Mouse (Mus musculus): ENCODE measurements around the gene Wnk2.

Gene Wnk2

GRCm38 (mm10) chr13:49143323-49143722 lies 4.5 kb downstream of the Wnk2 start:
- DNase-seq (ENCODE audit: low read depth, low spot score), result no peak

GRCm38 (mm10) chr13:49142396-49142795 lies 5.4 kb downstream of the Wnk2 start:
- no peak for DNase-seq (ENCODE audit: low read depth, low spot score)

DNA sequence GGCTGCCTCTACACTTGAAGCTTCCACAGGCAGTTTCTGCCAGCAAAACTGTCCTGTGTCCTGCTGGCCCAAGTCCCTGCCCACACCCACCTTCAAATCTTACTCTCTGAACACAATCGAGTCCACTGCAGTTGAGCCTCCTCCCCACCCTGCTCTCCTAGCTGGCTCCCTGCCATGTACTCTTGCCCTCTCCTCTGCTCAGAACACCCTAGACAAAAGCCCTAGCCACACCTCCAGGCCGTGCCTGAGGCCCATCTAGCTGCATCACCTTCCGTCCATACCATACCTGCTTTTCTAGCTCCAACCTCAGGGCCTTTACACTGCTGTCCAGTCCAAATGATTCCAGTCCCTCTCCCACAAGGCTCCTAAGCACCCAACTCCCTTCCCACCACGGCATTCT lies 7.2 kb downstream of the Wnk2 start:
- no peak for DNase-seq (ENCODE audit: low read depth, low spot score)

- DNase-seq (ENCODE audit: low read depth, low spot score), result no peak
Observed at GRCm38 (mm10) chr13:49134491-49134890, 13.3 kb downstream of the Wnk2 start.

- DNase-seq (ENCODE audit: low read depth, low spot score), result no peak
Observed at GRCm38 (mm10) chr13:49133125-49133524, 14.7 kb downstream of the Wnk2 start.

- no peak for DNase-seq (ENCODE audit: low read depth, low spot score)
Observed at GRCm38 (mm10) chr13:49131946-49132687, 15.7 kb downstream of the Wnk2 start.

DNA sequence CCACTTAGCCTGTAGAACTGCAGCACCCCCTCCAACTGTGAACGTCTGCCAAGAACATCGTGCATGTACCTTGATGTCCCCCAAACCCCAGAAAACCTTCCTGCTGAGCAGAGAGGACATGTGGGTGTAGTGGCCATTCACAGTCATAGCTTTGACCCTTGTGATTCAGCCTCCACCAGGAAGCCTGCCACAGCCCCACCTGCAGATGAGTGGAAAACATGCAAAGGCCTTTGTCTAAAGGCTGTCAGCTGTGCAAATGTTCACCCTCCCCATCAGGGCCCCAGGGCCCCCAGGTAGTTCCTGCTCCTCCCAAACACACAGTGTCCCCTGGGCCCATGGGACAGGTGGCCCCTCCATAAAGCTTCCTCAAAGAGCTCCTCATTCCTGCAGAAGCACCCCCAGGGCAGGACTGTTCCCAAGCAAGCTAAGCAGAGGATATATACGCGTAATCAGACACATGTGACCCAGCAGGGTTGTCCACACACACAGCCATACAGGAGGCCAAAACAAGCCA lies 16.4 kb downstream of the Wnk2 start:
- DNase-seq (ENCODE audit: low read depth, low spot score), result no peak

GRCm38 (mm10) chr13:49129845-49130244 lies 18.0 kb downstream of the Wnk2 start:
- no peak for DNase-seq (ENCODE audit: low read depth, low spot score)

DNA sequence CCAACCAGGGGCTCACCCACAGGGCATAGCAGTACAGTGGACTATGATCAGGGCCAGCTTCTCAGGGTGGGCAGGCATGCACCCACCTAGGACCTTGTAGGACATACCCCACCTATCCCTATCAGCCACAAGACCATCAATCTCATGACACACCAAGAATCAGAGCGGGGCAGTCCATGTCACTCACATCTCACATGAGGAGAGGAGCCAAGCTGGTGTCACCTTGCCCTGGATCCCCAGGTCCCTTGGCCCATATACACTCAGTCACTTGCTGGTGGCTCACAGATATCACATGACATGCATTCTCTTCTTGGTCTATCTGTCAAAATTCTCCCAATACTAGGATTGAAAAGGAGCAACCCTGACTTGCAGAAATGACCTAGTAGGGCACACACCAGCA lies 18.7 kb downstream of the Wnk2 start:
- DNase-seq (ENCODE audit: low read depth, low spot score), result no peak

GRCm38 (mm10) chr13:49127844-49128631 lies 19.8 kb downstream of the Wnk2 start:
- DNase-seq (ENCODE audit: low read depth, low spot score), result no peak

DNA sequence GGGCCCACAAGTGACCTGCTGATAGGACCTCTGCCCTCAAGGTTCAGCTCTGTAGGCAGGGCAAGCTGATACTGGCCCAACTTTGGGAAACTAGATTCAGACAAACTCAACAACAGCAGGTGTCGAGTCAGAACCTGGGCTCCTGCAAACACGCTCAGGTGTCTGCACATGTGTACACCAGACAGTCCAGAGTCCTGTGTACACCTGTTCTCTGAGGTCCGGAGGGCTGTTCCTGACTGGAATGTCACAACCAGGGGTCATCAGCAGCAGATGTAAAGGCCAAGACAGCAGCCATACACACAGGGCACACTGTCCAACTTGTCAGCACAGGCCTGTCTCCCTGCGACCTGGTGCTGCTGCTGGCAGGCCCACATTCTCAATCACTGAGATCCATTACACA lies 25.7 kb downstream of the Wnk2 start:
- DNase-seq (ENCODE audit: low read depth, low spot score), result no peak

DNA sequence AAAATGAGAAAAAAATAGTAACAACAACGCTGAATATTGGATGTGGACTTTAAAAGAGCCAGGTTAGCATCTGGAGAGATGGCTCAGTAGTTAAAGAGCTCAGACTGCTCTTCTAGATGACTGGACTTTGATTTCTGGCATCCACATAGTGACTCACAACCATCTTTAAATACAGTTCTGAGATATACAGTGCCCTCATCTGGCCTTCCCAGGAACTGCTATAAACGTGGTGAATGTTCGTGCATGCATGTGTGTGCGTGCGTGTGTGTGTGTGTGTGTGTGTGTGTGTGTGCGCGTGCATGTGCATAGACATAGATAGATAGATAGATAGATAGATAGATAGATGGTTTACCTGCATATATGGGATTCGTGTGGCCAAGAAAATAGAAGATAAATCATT lies 30.3 kb downstream of the Wnk2 start:
- DNase-seq (ENCODE audit: low read depth, low spot score), result no peak

- no peak for DNase-seq (ENCODE audit: low read depth, low spot score)
Observed at GRCm38 (mm10) chr13:49114921-49115320, 32.9 kb downstream of the Wnk2 start.

- DNase-seq (ENCODE audit: low read depth, low spot score), result no peak
Observed at GRCm38 (mm10) chr13:49114116-49114515, 33.7 kb downstream of the Wnk2 start.

DNA sequence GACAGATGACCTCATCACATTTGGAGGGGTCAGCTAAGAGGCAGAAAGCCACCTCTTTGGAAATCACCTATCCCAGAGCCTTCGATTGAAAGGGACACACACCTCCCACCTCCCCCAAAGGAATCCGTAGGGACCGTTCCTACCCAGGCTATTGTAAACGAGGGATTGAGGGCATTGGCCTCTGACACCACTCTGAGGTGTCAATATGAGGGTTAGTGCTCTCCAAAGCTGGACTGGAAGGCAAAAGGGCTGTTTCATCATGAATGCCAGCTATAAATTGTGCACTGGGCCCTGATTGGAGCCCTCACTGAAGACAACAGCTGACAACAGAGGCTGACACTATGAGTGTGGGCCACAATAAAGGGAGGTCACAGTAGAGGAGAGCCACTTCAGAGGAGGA lies 34.5 kb downstream of the Wnk2 start:
- no peak for DNase-seq (ENCODE audit: low read depth, low spot score)

DNA sequence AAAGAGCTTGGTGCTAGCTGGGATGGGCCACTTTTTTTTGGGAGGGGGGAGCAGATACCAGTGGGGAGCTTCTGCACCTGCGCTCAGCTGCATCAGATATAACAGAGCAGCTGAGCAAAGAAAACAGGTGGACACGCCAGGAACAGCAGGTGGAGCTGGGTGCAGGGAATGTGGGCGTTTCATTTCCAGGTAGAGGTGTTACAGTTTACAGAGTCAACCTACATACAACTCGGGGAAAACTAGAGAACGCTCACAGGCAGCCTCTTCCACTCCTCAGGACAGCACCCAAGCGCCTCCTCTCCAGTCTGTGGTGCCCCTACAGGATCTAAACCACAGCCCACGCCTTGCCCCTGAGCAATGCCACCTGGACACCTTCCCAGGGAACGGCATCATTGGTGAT lies 35.2 kb downstream of the Wnk2 start:
- DNase-seq (ENCODE audit: low read depth, low spot score), result no peak

DNA sequence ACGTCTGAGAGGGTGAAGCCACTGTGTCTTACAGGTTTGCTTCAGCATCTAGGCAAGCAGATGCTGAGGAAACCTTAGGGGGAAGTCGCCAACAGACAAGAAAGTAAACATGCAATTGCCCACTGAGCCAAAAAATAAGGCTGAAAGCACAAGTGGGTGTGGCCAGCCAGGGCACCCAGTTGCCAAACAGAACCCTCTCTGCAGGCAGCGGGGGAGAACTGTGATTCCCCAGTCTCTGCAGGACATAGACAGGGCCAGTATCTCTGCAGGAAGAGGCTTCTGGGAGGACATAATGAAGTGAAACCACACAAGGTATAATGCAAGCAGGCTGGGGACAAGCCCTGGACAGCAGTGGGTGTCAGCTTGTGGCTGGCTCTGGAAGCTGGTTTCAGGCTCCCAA lies 38.1 kb downstream of the Wnk2 start:
- no peak for DNase-seq (ENCODE audit: low read depth, low spot score)

DNA sequence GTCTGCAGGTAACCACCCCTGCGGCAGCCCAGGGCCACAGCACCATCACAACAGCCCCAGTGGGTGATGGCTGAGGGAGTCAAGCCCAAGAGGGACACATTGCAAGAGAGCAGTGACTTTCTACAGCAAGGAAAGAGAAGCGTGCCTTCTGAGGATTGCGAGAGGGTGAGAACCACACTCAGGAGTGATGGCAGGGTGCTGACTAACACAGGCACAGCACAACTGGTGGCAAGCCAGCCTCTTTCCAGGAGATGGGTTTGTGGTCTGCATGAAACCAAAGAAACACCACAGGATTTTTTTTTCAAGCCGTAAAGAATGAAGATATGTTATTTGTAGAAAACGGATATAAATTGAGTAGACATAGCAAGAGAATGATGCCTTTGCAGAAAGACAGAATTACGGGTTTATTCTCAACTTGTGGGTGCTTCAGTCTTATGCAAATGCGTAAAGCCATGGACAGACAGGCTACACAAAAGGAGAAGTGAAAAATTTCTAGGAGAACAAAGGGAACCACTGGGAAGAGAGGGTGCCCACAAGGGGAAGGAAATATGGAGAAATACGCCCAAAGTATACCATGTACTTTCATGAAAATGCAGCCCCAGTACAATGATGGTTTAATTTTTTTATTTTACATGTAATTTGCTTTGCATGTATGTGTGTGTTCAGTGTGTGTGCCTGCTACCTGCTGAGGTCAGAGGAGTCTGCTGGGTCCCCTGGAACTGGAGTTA lies 39.5 kb downstream of the Wnk2 start:
- DNase-seq (ENCODE audit: low read depth, low spot score), result no peak

DNA sequence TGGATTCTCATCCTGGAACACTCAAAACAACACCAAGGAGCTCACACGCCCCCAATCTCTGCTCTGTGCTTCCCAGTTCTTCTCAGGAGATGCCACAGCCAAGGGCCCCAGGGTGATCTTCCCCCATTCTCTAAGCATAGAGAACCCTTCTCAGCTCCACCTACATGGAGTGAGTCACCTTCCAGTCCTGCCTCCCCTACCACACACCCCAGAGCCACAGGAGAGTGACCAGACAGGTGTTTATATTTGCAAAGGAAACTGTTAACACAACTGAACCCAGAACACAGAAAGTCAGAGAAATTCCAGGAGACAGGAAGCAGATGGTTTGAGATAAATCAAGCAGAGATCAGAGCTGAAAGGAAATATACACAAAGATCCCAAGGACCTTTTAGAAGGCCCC lies 43.9 kb downstream of the Wnk2 start:
- no peak for DNase-seq (ENCODE audit: low read depth, low spot score)

GRCm38 (mm10) chr13:49103235-49103634 lies 44.6 kb downstream of the Wnk2 start:
- no peak for DNase-seq (ENCODE audit: low read depth, low spot score)

- no peak for DNase-seq (ENCODE audit: low read depth, low spot score)
Observed at GRCm38 (mm10) chr13:49100417-49100816, 47.4 kb downstream of the Wnk2 start.

DNA sequence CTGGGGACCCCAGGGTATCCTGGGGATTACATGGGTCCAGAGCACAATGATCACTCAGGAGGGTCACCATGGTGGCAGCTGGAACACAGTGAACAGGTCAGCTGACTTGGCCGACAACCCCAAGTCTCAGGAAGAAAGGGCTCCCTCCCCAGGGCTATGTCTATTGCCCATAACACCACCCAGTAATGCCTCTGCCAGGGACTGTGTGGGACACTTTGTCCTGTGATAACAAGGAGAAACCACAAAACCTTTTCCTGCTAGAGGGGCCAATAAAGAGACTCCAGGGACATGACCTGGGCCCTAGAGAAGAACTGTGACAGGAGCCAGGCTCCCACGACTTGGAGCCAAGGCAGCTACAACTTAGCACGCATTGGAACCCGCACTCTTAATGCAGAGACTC lies 51.0 kb downstream of the Wnk2 start:
- DNase-seq (ENCODE audit: low read depth, low spot score), result no peak
